Mouse (Mus musculus): ENCODE measurements around the gene Nell1.

- TF ChIP-seq POLR2A (IDR thresholded peaks at IDR 0.05; ENCODE audit: control insufficient read depth, low read depth, low read length), result no peak
- TF ChIP-seq CTCF (IDR thresholded peaks at IDR 0.05; ENCODE audit: control insufficient read depth, insufficient read depth, insufficient replicate concordance, low read depth, low read length), result no peak
Measured at GRCm38 (mm10) chr7:50447316-50447715, 472.7 kb downstream of the Nell1 start.

Measured in testis, adult 2 months (tissue).